Mouse (Mus musculus) testis, adult 2 months (tissue): ENCODE results near the gene Abhd6.

ENCODE experiments used
- CTCF ChIP-seq: fragments of 200-500 bp; IDR thresholded peaks from 2 replicates; pipeline ENCODE4 v1.5.1; 2012; ENCODE audit warnings: low read depth, mild to moderate bottlenecking, inconsistent platforms, low read length, moderate library complexity; ENCODE audit not compliant: control insufficient read depth, insufficient read depth, insufficient replicate concordance
- POLR2A ChIP-seq: fragments of 200-500 bp; IDR thresholded peaks from 2 replicates; pipeline ENCODE4 v1.6.1; 2012; ENCODE audit warnings: low read depth, mild to moderate bottlenecking, inconsistent platforms, low read length, moderate library complexity; ENCODE audit not compliant: control insufficient read depth

GRCm38 (mm10) chr14:7963160-7963559, 39.5 kb upstream of the Abhd6 start:
- TF ChIP-seq POLR2A, result no peak
- no peak for TF ChIP-seq CTCF
